Mouse (Mus musculus) embryonic facial prominence, embryonic 12.5 days (tissue): ENCODE data around the gene Nnat. TPM values are rescaled to one million over a fixed set of nuclear protein-coding genes. Genes with fewer than 3 reads are reported as not detected.

ENCODE experiments used
- ATAC-seq: fragments of 200-750 bp; cut with Nextera tagmentation; 2 replicates; pipeline ENCODE4 v1.8.0; 2017; ENCODE audit not compliant: insufficient number of reproducible peaks, insufficient read depth, low FRiP score, low TSS enrichment
- H3K27ac ChIP-seq: fragments of 300-500 bp; sonication (generic); 2 replicates; pipeline ENCODE4 v1.5.1; 2016; ENCODE audit warnings: mild to moderate bottlenecking
- H3K27me3 ChIP-seq: fragments of 300-500 bp; sonication (generic); 2 replicates; pipeline ENCODE4 v1.6.1; 2016; ENCODE audit warnings: mild to moderate bottlenecking, moderate library complexity
- H3K36me3 ChIP-seq: fragments of 300-500 bp; sonication (generic); 2 replicates; pipeline ENCODE4 v1.6.1; 2016; ENCODE audit warnings: mild to moderate bottlenecking
- H3K4me1 ChIP-seq: fragments of 300-500 bp; sonication (generic); 2 replicates; pipeline ENCODE4 v1.6.1; 2016
- H3K4me2 ChIP-seq: fragments of 300-500 bp; sonication (generic); replicated peaks from 2 replicates; pipeline ENCODE4 v1.6.1; 2016; ENCODE audit warnings: mild to moderate bottlenecking, moderate library complexity
- H3K4me3 ChIP-seq: fragments of 300-500 bp; sonication (generic); 2 replicates; pipeline ENCODE4 v1.5.1; 2016; ENCODE audit warnings: mild to moderate bottlenecking
- H3K9ac ChIP-seq: fragments of 300-500 bp; sonication (generic); 2 replicates; pipeline ENCODE4 v1.6.1; 2016; ENCODE audit warnings: mild to moderate bottlenecking, moderate library complexity
- H3K9me3 ChIP-seq: fragments of 300-500 bp; sonication (generic); 2 replicates; pipeline ENCODE4 v1.6.1; 2016; ENCODE audit warnings: mild to moderate bottlenecking, moderate library complexity
- WGBS: fragments of 180-500 bp; shearing (Covaris S2); methylation state at CpG from one replicate; pipeline ENCODE4 v1.1.7; 2016; 5-methylcytosine and 5-hydroxymethylcytosine counted together
- polyA plus RNA-seq: library from polyadenylated mRNA; unstranded; fragments of >200 nt; fragmentation: Nextera tagmentation; extraction: Ambion mirVana; gene quantifications from 2 replicates; pipeline ENCODE4 v1.2.1, GENCODE M21; 2016

Gene Nnat
- polyA plus RNA-seq, 1 experiment from 2014 or later, result 1,910 TPM

DNA sequence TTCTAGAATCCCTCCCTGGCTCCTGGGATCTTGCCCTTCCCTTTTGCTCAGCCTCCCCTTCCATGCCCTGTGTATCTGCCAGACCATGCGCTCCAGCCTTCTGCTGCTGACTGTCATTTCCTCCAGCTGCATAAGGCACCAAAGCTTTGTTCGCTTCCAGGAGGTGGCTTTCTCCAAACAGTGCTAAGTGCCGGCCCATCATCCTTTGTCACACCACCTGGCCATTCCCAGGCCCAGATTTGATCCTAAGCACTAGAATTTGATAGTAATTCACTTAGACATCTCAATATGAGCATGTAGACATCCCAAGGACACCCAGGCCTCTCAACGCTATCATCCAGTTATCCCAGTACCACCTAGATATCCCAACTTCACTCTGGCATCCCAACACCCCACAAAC is 25.7 kb upstream of the Nnat start:
- Histone ChIP-seq H3K27me3 (no peaks in the 10 kb centered on the region), H3K27ac (0 out of 2 replicates have a peak overlapping the region, but pooled peaks have one; percentile 9), H3K4me1 (peaks cover 63% of the 10 kb centered on the region), H3K9me3 (no peaks in the 10 kb centered on the region), H3K4me3 (no peak overlapping the region), H3K4me2 (no peak overlapping the region), H3K36me3 (no peaks in the 10 kb centered on the region), H3K9ac (no peak overlapping the region)
- no peak for ATAC-seq
- WGBS, result 71% methylated on average over 4 of the region's 4 CpGs

DNA sequence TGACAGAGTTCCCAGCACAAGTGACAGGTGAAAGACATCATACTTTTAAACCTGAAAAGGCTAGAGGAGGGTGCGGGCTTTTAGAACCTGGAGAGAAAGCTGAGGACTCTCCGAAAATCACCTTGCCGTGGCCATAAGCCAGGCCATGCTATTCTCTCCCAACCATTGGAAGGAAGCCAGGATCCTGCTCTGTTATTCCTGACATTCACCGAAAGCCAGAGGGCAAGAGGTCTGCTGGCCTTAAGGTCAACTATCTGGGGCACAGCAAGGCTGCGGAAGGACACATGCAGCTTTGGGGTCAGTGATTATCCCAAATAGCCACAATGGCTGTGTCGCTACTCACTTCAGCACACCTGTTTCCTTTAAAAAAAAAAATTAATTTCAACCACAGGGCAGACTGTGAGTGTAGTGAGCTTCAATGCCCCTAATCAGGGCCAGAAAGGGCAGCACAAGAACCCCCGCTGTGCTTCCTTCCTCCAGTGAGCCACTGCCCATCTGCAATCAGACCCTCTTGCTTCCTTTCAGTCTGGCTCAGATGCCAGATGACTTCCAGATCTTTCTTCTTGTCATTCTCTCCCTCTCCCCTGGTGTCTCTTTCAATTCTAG is 23.3 kb upstream of the Nnat start:
- H3K27ac ChIP-seq, result peak overlapping the region; percentile 32; the same call in 1 of the 2 replicates
- no peak for ATAC-seq
- H3K4me1 ChIP-seq, result peaks cover 62% of the 10 kb centered on the region
- 0 out of 2 replicates have a peak overlapping the region, but pooled peaks have one; percentile 7 for H3K4me2 ChIP-seq
- H3K27me3 ChIP-seq, result no peaks in the 10 kb centered on the region
- 29% methylated on average over 7 of the region's 7 CpGs for WGBS
- no peak overlapping the region for H3K4me3 ChIP-seq
- H3K36me3 ChIP-seq, result no peaks in the 10 kb centered on the region
- no peak overlapping the region for H3K9ac ChIP-seq
- H3K9me3 ChIP-seq, result no peaks in the 10 kb centered on the region

DNA sequence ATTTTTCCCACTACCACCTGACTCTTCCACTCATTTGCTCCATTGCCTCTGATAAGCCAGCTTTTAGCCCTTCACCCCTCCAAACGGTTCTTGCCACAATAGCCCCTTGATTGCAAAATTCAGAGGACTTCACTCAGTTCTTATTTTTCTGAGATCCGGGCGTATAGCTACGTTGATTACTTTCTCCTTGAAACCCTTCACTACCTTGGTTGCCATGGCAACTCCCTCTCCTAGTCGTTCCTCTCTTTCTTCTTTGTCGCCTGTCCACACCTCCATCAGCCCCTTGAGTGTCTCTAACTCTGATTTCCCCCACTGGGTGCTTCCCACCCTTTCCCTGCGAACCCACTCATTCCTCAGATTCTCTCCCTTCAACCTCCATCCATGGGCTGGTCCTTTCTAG is 22.8 kb upstream of the Nnat start:
- no peak for ATAC-seq
- H3K36me3 ChIP-seq, result no peaks in the 10 kb centered on the region
- no peak overlapping the region for H3K9ac ChIP-seq
- 22% methylated on average over 7 of the region's 7 CpGs for WGBS
- H3K9me3 ChIP-seq, result no peaks in the 10 kb centered on the region
- H3K4me3 ChIP-seq, result no peak overlapping the region
- H3K4me1 ChIP-seq, result peaks cover 62% of the 10 kb centered on the region
- no peaks in the 10 kb centered on the region for H3K27me3 ChIP-seq
- H3K4me2 ChIP-seq, result 0 out of 2 replicates have a peak overlapping the region, but pooled peaks have one; percentile 7
- H3K27ac ChIP-seq, result peak overlapping the region; percentile 32; the same call in 1 of the 2 replicates

- Histone ChIP-seq H3K36me3 (no peaks in the 10 kb centered on the region), H3K27ac (peak overlapping the region; percentile 68), H3K4me3 (no peak overlapping the region), H3K9me3 (no peaks in the 10 kb centered on the region), H3K4me1 (peaks cover 54% of the 10 kb centered on the region), H3K9ac (no peak overlapping the region), H3K27me3 (no peaks in the 10 kb centered on the region), H3K4me2 (no peak overlapping the region)
- no peak for ATAC-seq
- 66% methylated on average over 24 of the region's 24 CpGs for WGBS
Observed at GRCm38 (mm10) chr2:157540073-157540952, 19.6 kb upstream of the Nnat start.

DNA sequence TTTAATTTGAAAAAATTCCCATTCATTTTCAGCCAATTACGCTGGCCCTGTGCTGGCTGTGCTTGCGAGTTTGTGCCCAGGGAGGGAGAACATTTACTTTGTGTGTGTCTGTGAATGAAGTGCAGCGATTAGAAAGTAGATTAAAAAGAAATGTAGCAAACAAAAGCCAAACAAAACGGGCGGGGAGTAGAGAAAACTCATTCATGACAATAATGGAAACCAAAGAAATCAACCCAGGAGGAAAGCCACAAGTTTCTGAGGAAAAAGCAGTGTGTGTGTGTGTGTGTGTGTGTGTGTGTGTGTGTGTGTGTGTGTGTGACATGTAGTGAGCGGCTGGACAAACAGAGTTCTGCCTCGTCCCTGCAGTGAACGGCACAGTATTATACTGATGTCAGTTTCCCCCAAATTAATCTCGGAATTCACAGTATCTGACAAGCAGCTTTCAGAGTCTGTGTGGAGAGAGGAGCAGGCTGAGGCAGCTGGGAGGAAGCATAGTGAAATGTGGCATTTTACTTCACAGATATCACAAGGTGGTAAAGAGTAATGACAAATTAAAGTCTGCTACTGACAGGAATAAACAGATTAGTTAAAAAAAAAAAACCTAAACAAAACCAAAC is 18.8 kb upstream of the Nnat start:
- no peaks in the 10 kb centered on the region for H3K27me3 ChIP-seq
- H3K4me1 ChIP-seq, result peaks cover 58% of the 10 kb centered on the region
- 41% methylated on average over 9 of the region's 9 CpGs for WGBS
- H3K27ac ChIP-seq, result peak overlapping the region; percentile 68; the same call in 1 of the 2 replicates
- H3K9ac ChIP-seq, result no peak overlapping the region
- H3K4me2 ChIP-seq, result no peak overlapping the region
- no peaks in the 10 kb centered on the region for H3K36me3 ChIP-seq
- no peak overlapping the region for H3K4me3 ChIP-seq
- no peaks in the 10 kb centered on the region for H3K9me3 ChIP-seq
- no peak for ATAC-seq

- Histone ChIP-seq H3K27ac (peak overlapping the region; percentile 25; the same call in 1 of the 2 replicates), H3K36me3 (no peaks in the 10 kb centered on the region), H3K4me3 (no peak overlapping the region), H3K4me2 (no peak overlapping the region), H3K9me3 (no peaks in the 10 kb centered on the region), H3K27me3 (no peaks in the 10 kb centered on the region), H3K9ac (no peak overlapping the region), H3K4me1 (peaks cover 58% of the 10 kb centered on the region)
- ATAC-seq, result no peak
- 44% methylated on average over 8 of the region's 8 CpGs for WGBS
Observed at GRCm38 (mm10) chr2:157541631-157542030, 18.2 kb upstream of the Nnat start.

DNA sequence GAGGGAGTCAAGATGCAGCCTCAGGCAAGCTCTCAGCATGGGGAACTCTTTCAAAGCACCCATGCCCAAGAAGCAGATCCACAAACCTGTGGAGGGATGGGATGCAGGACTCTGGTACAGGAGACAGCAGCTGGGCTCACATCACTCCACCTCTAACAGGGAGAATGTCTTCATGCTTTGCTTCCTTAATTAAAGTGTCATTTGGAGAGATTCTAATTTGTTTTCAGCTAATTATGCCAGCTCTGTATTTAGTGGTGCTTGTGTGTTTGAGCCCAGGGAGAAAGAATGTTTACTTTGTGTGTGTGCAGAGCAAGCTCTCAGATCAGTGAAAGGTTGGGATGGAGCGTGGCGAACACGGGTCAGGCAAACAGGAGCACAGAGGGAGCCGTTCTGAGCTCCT is 17.5 kb upstream of the Nnat start:
- H3K36me3 ChIP-seq, result peaks cover 5% of the 10 kb centered on the region; the same call in 1 of the 2 replicates
- peak overlapping the region; percentile 25; the same call in 1 of the 2 replicates for H3K27ac ChIP-seq
- H3K4me2 ChIP-seq, result no peak overlapping the region
- H3K9ac ChIP-seq, result no peak overlapping the region
- H3K4me1 ChIP-seq, result peaks cover 54% of the 10 kb centered on the region
- H3K4me3 ChIP-seq, result no peak overlapping the region
- H3K9me3 ChIP-seq, result no peaks in the 10 kb centered on the region
- no peaks in the 10 kb centered on the region for H3K27me3 ChIP-seq
- no peak for ATAC-seq
- 51% methylated on average over 4 of the region's 4 CpGs for WGBS

- Histone ChIP-seq H3K36me3 (peaks cover 20% of the 10 kb centered on the region), H3K4me1 (peaks cover 47% of the 10 kb centered on the region), H3K27me3 (no peaks in the 10 kb centered on the region), H3K9me3 (no peaks in the 10 kb centered on the region), H3K4me2 (no peak overlapping the region), H3K27ac (no peak overlapping the region), H3K4me3 (no peak overlapping the region), H3K9ac (no peak overlapping the region)
- WGBS, result 76% methylated on average over 9 of the region's 9 CpGs
- ATAC-seq, result no peak
Observed at GRCm38 (mm10) chr2:157544333-157544888, 15.5 kb upstream of the Nnat start.

DNA sequence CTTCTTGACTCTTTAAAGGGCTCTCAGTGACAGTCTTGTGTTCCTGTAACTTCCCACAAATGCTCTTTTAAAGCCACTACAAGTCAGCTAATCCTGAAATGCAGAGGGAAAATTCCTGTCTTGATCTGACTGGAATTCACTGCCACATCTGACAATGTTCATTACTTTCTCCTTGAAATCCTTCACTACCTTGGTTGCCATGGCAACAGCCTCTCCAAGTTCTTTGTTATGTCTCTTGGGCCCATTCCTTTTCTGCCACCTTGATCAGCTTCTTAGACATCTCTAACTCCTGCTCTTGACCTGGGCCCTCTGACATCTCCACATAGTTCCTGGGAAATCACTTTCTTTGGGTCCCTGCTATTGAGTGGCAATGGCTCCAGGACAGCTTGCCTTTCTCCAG is 13.2 kb upstream of the Nnat start:
- no peaks in the 10 kb centered on the region for H3K27me3 ChIP-seq
- H3K4me2 ChIP-seq, result no peak overlapping the region
- peak overlapping the region; percentile 52; the same call in 1 of the 2 replicates for H3K27ac ChIP-seq
- peaks cover 29% of the 10 kb centered on the region for H3K4me1 ChIP-seq
- H3K9me3 ChIP-seq, result no peaks in the 10 kb centered on the region
- no peak overlapping the region for H3K4me3 ChIP-seq
- ATAC-seq, result no peak
- H3K9ac ChIP-seq, result no peak overlapping the region
- H3K36me3 ChIP-seq, result peaks cover 21% of the 10 kb centered on the region

DNA sequence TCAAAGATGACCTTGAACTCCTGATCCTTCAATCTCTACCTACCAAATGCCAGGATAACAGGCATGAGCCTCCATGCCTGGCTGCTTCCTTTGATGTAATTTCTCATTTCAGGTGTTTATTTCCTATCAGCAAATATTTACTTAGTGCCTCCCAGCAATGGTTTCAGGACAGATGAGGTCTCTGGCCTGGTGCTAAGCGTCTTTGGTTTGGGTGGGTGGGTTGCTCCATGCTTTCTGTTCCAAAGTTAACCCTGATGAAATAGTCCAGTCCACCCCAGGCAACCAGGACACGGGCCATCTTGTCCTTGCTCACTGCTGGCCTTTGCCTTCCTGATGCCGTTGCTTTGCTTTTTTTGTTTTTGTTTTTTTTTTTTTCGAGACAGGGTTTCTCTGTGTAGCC is 9.6 kb upstream of the Nnat start:
- 80% methylated on average over 4 of the region's 4 CpGs for WGBS

GRCm38 (mm10) chr2:157552158-157552886 is 7.6 kb upstream of the Nnat start:
- Histone ChIP-seq H3K9me3 (no peaks in the 10 kb centered on the region), H3K4me3 (no peak overlapping the region), H3K4me1 (peaks cover 36% of the 10 kb centered on the region), H3K9ac (no peak overlapping the region), H3K36me3 (peaks cover 29% of the 10 kb centered on the region), H3K4me2 (no peak overlapping the region), H3K27ac (no peak overlapping the region), H3K27me3 (no peaks in the 10 kb centered on the region)
- ATAC-seq, result no peak
- 72% methylated on average over 10 of the region's 10 CpGs for WGBS

More for the DNA sequence above, 9.6 kb upstream of the Nnat start:
- Histone ChIP-seq H3K36me3 (peaks cover 21% of the 10 kb centered on the region), H3K4me1 (peaks cover 33% of the 10 kb centered on the region), H3K4me2 (no peak overlapping the region), H3K27me3 (no peaks in the 10 kb centered on the region), H3K9me3 (no peaks in the 10 kb centered on the region), H3K27ac (no peak overlapping the region), H3K4me3 (no peak overlapping the region), H3K9ac (no peak overlapping the region)
- ATAC-seq, result no peak
